Mouse (Mus musculus): ENCODE measurements around the gene Zfp940.

- TF ChIP-seq CTCF (IDR thresholded peaks at IDR 0.05; ENCODE audit: borderline replicate concordance, control insufficient read depth, extremely low read depth, insufficient read depth, low read length, poor library complexity) (no peak), POLR2A (IDR thresholded peaks at IDR 0.05; ENCODE audit: control insufficient read depth, extremely low read depth, insufficient read depth, low read length, poor library complexity) (no peak)
Measured at GRCm38 (mm10) chr7:29829804-29830203, 23.7 kb downstream of the Zfp940 start.
